Mouse (Mus musculus) ES-E14 (cell line): Measurements from ENCODE around the gene Scn11a. TPM values are rescaled to one million over a fixed set of nuclear protein-coding genes. Genes with fewer than 3 reads are reported as not detected.

Source experiments
- DNase-seq: peaks from one replicate; pipeline ENCODE4 v3.0.0-alpha.2; 2013; ENCODE audit warnings: low read depth, low spot score
- H3K27ac ChIP-seq: 2 replicates; pipeline ENCODE4 v1.5.1; 2012; ENCODE audit warnings: low read depth, mild to moderate bottlenecking, low read length, moderate library complexity, mixed read lengths; ENCODE audit not compliant: poor library complexity, insufficient read depth, severe bottlenecking
- H3K36me3 ChIP-seq: 2 replicates; pipeline ENCODE4 v1.6.1; 2012; ENCODE audit warnings: mild to moderate bottlenecking, low read length, moderate library complexity, mixed read lengths; ENCODE audit not compliant: control insufficient read depth, poor library complexity, insufficient read depth, severe bottlenecking
- H3K4me1 ChIP-seq, 2 experiments: fragments of 150-350 bp in 1 of 2; sonication (generic) in 1 of 2; 2 replicates each; pipeline ENCODE4 v1.6.1; 2012; ENCODE audit warnings: low read length in 2 of 2, mild to moderate bottlenecking in 1 of 2, mixed read lengths in 1 of 2; ENCODE audit not compliant: control insufficient read depth in 2 of 2, insufficient read depth in 2 of 2, poor library complexity in 1 of 2
- H3K4me3 ChIP-seq, 2 experiments: fragments of 150-350 bp in 1 of 2; sonication (generic) in 1 of 2; 2 replicates each; pipeline ENCODE4 v1.5.1; 2012; ENCODE audit warnings: low read length in 2 of 2, low read depth in 1 of 2, mild to moderate bottlenecking in 1 of 2, mixed read lengths in 1 of 2; ENCODE audit not compliant: insufficient read depth in 1 of 2, poor library complexity in 1 of 2, severe bottlenecking in 1 of 2
- H3K9ac ChIP-seq: 2 replicates; pipeline ENCODE4 v1.6.1; 2012; ENCODE audit warnings: low read depth, mild to moderate bottlenecking, low read length, mixed read lengths; ENCODE audit not compliant: poor library complexity, insufficient read depth, severe bottlenecking
- H3K9me3 ChIP-seq: fragments of 150-350 bp; sonication (generic); 2 replicates; pipeline ENCODE4 v1.6.1; 2012; ENCODE audit warnings: low read depth, mild to moderate bottlenecking, low read length; ENCODE audit not compliant: control insufficient read depth, insufficient read depth
- CHD2 ChIP-seq: IDR thresholded peaks from 2 replicates; pipeline ENCODE4 v1.6.1; 2014; ENCODE audit warnings: mild to moderate bottlenecking, low read depth, low read length, inconsistent platforms
- HCFC1 ChIP-seq: IDR thresholded peaks from 2 replicates; pipeline ENCODE4 v1.6.1; 2012; ENCODE audit warnings: low read length, inconsistent platforms, borderline replicate concordance; ENCODE audit not compliant: insufficient read depth
- MAFK ChIP-seq: IDR thresholded peaks from 2 replicates; pipeline ENCODE4 v1.6.1; 2014; ENCODE audit warnings: mild to moderate bottlenecking, low read depth, low read length, inconsistent platforms; ENCODE audit not compliant: insufficient read depth
- ZC3H11A ChIP-seq: IDR thresholded peaks from 2 replicates; pipeline ENCODE4 v1.6.1; 2012; ENCODE audit warnings: low read depth, mild to moderate bottlenecking, inconsistent platforms, low read length, borderline replicate concordance
- ZNF384 ChIP-seq: IDR thresholded peaks from 2 replicates; pipeline ENCODE4 v1.6.1; 2012; ENCODE audit warnings: low read depth, low read length, inconsistent platforms
- in situ Hi-C, 2 experiments: fragments of 600-800 bp; cut with MboI; formaldehyde crosslinking; loops; one replicate each; pipeline ENCODE4 v1.15.1; 2025; ENCODE audit warnings: low sequenced_read_pairs in 2 of 2, inconsistent platforms in 1 of 2; ENCODE audit not compliant: unreplicated experiment in 2 of 2
- total RNA-seq: library from RNA; depleted of rRNA; stranded (reverse); fragments of 300-350 nt; gene quantifications from 2 replicates; pipeline ENCODE4 v1.2.3, GENCODE M21; 2012

The Scn11a gene
- total RNA-seq, 1 experiment, result 0.18 TPM

DNA sequence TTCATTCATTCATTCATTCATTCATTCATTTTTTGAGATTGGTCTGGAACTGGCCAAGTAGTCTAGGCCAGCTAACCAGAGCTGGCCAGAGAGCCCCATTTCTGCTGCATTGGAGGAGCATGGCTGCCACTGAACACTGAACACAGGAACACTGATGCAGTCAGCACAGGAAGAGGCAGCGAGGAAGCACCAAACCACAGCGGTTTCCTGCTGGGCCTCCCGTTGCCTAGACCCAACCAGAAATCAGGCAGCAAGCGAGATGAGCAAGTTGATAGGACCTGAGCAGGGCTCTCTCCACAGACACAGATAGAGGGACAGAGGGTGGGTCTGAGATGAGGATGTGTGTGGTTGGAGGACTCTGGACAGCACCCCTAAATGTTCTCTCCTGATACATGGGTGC is 81.4 kb downstream of the Scn11a start:
- in situ Hi-C loops, result no loop called here
- H3K27ac ChIP-seq, result no peak overlapping the region
- no peaks in the 10 kb centered on the region; a peak in 1 of 4 replicates for H3K4me1 ChIP-seq
- no peaks in the 10 kb centered on the region for H3K9me3 ChIP-seq
- no peak for DNase-seq
- no peaks in the 10 kb centered on the region for H3K36me3 ChIP-seq
- H3K4me3 ChIP-seq, result no peak overlapping the region
- H3K9ac ChIP-seq, result no peak overlapping the region
- no peak for TF ChIP-seq ZC3H11A
- TF ChIP-seq ZNF384, result no peak
- no peak for TF ChIP-seq HCFC1
- TF ChIP-seq MAFK, result no peak
- no peak for TF ChIP-seq CHD2

DNA sequence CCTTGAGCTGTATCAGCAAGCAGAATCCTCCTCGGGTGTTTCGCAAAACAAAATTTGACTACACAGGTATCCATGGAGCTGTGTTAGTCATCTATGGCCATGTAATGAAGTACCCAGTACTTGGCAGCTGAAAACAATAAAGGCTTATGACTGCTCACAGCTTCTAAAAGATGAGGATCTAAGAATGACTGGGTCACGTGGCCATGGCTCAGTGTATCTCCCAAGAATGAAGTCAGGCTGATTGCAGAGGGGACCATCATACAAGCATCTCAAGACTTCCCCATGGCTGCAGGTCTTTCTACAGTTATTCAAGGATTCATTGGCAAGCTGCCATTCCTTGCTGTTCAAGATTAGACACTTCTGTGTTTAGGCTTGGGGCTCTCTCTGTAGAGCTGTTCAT is 81.9 kb downstream of the Scn11a start:
- no peak for TF ChIP-seq CHD2
- no peak for TF ChIP-seq HCFC1
- no peak for TF ChIP-seq MAFK
- TF ChIP-seq ZNF384, result no peak
- no peak for TF ChIP-seq ZC3H11A
- no peak overlapping the region for H3K27ac ChIP-seq
- DNase-seq, result no peak
- H3K9ac ChIP-seq, result no peak overlapping the region
- H3K4me3 ChIP-seq, result no peak overlapping the region
- in situ Hi-C loops, result no loop called here
- no peaks in the 10 kb centered on the region for H3K9me3 ChIP-seq
- H3K4me1 ChIP-seq, result no peaks in the 10 kb centered on the region; a peak in 1 of 4 replicates
- H3K36me3 ChIP-seq, result no peaks in the 10 kb centered on the region

DNA sequence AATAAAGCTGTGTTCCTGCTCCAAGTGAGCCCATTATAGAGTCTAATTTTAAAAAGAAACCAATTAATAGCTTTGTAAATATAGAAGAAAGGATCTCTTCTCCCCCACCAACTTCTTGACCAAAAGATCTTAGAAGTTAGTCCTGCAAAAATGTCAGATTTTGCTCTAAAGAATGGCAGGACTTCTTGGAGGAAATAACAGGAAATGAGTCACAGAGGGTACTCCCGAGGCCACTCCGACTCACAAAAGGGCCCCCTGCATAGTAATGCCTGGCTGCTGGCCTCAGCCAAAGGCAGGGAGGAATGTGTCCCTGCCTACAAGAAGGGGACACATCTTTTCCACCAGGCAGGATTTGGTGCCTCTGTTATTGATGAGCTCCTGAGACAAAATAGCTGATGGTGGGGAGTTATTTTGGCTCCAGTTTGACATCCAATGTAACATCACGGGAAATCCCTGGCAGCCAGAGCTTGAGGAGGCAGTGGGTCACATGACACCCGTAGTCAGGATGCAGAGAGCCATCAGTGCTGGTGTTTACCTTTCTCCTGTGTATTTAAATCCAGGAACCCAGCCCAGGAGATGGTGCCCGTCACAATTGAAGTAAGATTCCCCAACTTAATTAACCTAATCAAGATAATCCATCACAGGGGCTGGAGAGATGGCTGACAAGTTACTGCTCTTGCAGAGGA is 84.0 kb downstream of the Scn11a start:
- Histone ChIP-seq H3K9ac (no peak overlapping the region), H3K4me1 (no peaks in the 10 kb centered on the region; a peak in 1 of 4 replicates), H3K4me3 (no peak overlapping the region), H3K36me3 (no peaks in the 10 kb centered on the region), H3K9me3 (no peaks in the 10 kb centered on the region), H3K27ac (no peak overlapping the region)
- no peak for DNase-seq
- in situ Hi-C loops, result no loop called here
- TF ChIP-seq ZNF384, result no peak
- TF ChIP-seq ZC3H11A, result no peak
- TF ChIP-seq MAFK, result no peak

DNA sequence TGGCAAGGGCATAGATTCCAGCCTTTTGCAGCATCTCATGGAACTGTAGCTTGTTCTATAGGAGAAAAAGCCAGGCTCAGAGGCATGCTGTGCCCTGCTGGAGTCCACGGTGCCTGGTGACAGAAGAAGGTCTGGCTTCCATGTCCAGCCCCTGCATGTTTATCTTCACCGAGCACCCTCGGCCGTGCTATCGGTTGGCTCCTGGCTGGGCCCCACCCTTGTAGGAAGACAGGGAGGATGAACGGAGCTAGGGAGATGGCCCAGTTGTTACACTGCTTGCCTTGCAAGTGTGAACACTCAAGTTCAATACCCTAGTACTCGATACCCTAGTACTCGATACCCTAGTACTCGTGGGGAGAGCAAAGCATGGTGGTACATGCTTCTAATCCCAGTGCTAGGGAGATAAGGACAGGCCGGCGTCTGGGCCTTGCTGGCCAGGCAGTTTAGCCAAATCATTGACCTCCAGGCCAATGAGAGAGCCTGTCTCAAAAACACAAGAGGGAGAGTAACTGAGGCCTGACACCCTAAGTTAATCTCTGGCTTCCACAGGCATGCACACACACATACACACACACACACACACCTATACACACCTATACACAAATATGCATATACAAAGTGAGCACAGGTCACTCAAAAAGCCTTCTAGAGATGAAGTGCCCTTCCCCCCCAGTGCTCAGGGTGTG is 96.7 kb downstream of the Scn11a start:
- Histone ChIP-seq H3K36me3 (no peaks in the 10 kb centered on the region), H3K9me3 (no peaks in the 10 kb centered on the region), H3K27ac (no peak overlapping the region), H3K4me3 (no peak overlapping the region), H3K4me1 (no peaks in the 10 kb centered on the region), H3K9ac (no peak overlapping the region)
- no peak for DNase-seq
- in situ Hi-C loops, result no loop called here
- no peak for TF ChIP-seq HCFC1
- TF ChIP-seq ZNF384, result no peak
- TF ChIP-seq CHD2, result no peak

DNA sequence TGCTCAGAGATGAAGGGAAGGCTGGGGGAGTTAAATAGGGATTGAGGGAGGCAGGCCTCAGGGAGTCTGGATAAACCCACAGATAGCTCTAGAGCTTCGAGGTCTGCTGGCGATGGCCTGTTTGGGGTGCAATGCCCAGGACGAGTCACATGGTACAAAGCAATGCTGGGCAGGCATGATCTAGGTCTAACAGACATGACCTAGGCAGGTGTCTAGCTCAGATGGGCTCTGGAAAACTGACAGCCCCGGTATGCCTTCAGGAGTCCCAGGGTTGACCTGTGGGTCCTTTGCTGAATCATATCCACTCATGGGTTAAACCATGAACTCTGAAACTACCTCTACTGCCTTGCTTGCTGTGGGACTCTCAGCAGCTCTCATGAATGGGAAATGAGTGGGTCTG is 98.3 kb downstream of the Scn11a start:
- no peak overlapping the region for H3K4me3 ChIP-seq
- no peaks in the 10 kb centered on the region for H3K4me1 ChIP-seq
- no peak overlapping the region for H3K9ac ChIP-seq
- DNase-seq, result no peak
- H3K36me3 ChIP-seq, result no peaks in the 10 kb centered on the region
- no peak overlapping the region for H3K27ac ChIP-seq
- in situ Hi-C loops, result no loop called here
- no peaks in the 10 kb centered on the region for H3K9me3 ChIP-seq
- no peak for TF ChIP-seq ZNF384
- TF ChIP-seq MAFK, result no peak
- no peak for TF ChIP-seq HCFC1
- TF ChIP-seq ZC3H11A, result no peak
- no peak for TF ChIP-seq CHD2
